Mouse (Mus musculus) embryonic facial prominence, embryonic 11.5 days (tissue): ENCODE data around the gene Stk39. TPM values are rescaled to one million over a fixed set of nuclear protein-coding genes. Genes with fewer than 3 reads are reported as not detected.

Experiments
- ATAC-seq: fragments of 200-750 bp; cut with Nextera tagmentation; replicated peaks from 2 replicates; pipeline ENCODE4 v1.8.0; 2017; ENCODE audit warnings: low read depth; ENCODE audit not compliant: insufficient number of reproducible peaks, low FRiP score, low TSS enrichment
- DNase-seq: peaks from one replicate; pipeline ENCODE4 v3.0.0-alpha.2; 2015; ENCODE audit warnings: low spot score
- H3K27ac ChIP-seq: fragments of 300-500 bp; sonication (generic); replicated peaks from 2 replicates; pipeline ENCODE4 v1.5.1; 2014; ENCODE audit warnings: mild to moderate bottlenecking, low read depth, low read length, control low read depth
- H3K27me3 ChIP-seq: fragments of 300-500 bp; sonication (generic); 2 replicates; pipeline ENCODE4 v1.6.1; 2014; ENCODE audit warnings: mild to moderate bottlenecking, low read length, moderate library complexity, mixed read lengths; ENCODE audit not compliant: control insufficient read depth, insufficient read depth
- H3K36me3 ChIP-seq: fragments of 300-500 bp; sonication (generic); replicated peaks from 2 replicates; pipeline ENCODE4 v1.6.1; 2014; ENCODE audit warnings: low read depth, mild to moderate bottlenecking, low read length, moderate library complexity, mixed read lengths; ENCODE audit not compliant: control insufficient read depth, insufficient read depth
- H3K4me1 ChIP-seq: fragments of 300-500 bp; sonication (generic); 2 replicates; pipeline ENCODE4 v1.6.1; 2014; ENCODE audit warnings: low read length, mixed read lengths; ENCODE audit not compliant: control insufficient read depth, insufficient read depth
- H3K4me2 ChIP-seq: fragments of 300-500 bp; sonication (generic); 2 replicates; pipeline ENCODE4 v1.6.1; 2014; ENCODE audit warnings: low read depth, mild to moderate bottlenecking, control low read depth, low read length, moderate library complexity
- H3K4me3 ChIP-seq: fragments of 300-500 bp; sonication (generic); 2 replicates; pipeline ENCODE4 v1.5.1; 2014; ENCODE audit warnings: low read depth, low read length, control low read depth
- H3K9ac ChIP-seq: fragments of 300-500 bp; sonication (generic); replicated peaks from 2 replicates; pipeline ENCODE4 v1.6.1; 2014; ENCODE audit warnings: mild to moderate bottlenecking, control low read depth, low read length
- H3K9me3 ChIP-seq: fragments of 300-500 bp; sonication (generic); replicated peaks from 2 replicates; pipeline ENCODE4 v1.6.1; 2016; ENCODE audit warnings: mild to moderate bottlenecking, low read length, inconsistent platforms, mixed read lengths; ENCODE audit not compliant: control insufficient read depth
- WGBS: fragments of 180-500 bp; shearing (Covaris S2); extraction: QIAGEN DNeasy Blood & Tissue Kit; methylation state at CpG from one replicate; pipeline ENCODE4 v1.1.7; 2014; 5-methylcytosine and 5-hydroxymethylcytosine counted together
- polyA plus RNA-seq: library from polyadenylated mRNA; unstranded; fragments of >200 nt; fragmentation: Nextera tagmentation; extraction: Ambion mirVana; gene quantifications from 2 replicates; pipeline ENCODE4 v1.2.1, GENCODE M21; 2014

The Stk39 gene
- polyA plus RNA-seq, 1 experiment from 2014 or later: 26.9 TPM

- H3K4me1 ChIP-seq: no peaks in the 10 kb centered on the region
- no peak for ATAC-seq
- no peak for DNase-seq
- no peaks in the 10 kb centered on the region for H3K27me3 ChIP-seq
- no peaks in the 10 kb centered on the region for H3K36me3 ChIP-seq
- no peak overlapping the region for H3K27ac ChIP-seq
- H3K9ac ChIP-seq: no peak overlapping the region
- 86% methylated on average over 4 of the region's 4 CpGs for WGBS
- H3K4me3 ChIP-seq: no peak overlapping the region
- H3K9me3 ChIP-seq: no peaks in the 10 kb centered on the region
- no peak overlapping the region for H3K4me2 ChIP-seq
Observed at GRCm38 (mm10) chr2:68429436-68429835, 42.6 kb downstream of the Stk39 start.

- H3K4me1 ChIP-seq: no peaks in the 10 kb centered on the region
- ATAC-seq (no peak), DNase-seq (no peak)
- H3K36me3 ChIP-seq: no peaks in the 10 kb centered on the region
- no peak overlapping the region for H3K4me2 ChIP-seq
- H3K4me3 ChIP-seq: no peak overlapping the region
- no peak overlapping the region for H3K9ac ChIP-seq
- H3K27ac ChIP-seq: no peak overlapping the region
- WGBS: 63% methylated on average over 5 of the region's 5 CpGs
- no peaks in the 10 kb centered on the region for H3K27me3 ChIP-seq
- no peaks in the 10 kb centered on the region for H3K9me3 ChIP-seq
Observed at GRCm38 (mm10) chr2:68426977-68427577, 45.0 kb downstream of the Stk39 start.

GRCm38 (mm10) chr2:68426074-68426473 is 46.0 kb downstream of the Stk39 start:
- ATAC-seq (no peak), DNase-seq (no peak)
- H3K9ac ChIP-seq: no peak overlapping the region
- H3K4me1 ChIP-seq: no peaks in the 10 kb centered on the region
- H3K4me2 ChIP-seq: no peak overlapping the region
- 91% methylated on average over 4 of the region's 4 CpGs for WGBS
- no peak overlapping the region for H3K4me3 ChIP-seq
- no peaks in the 10 kb centered on the region for H3K9me3 ChIP-seq
- H3K36me3 ChIP-seq: no peaks in the 10 kb centered on the region
- H3K27me3 ChIP-seq: no peaks in the 10 kb centered on the region
- H3K27ac ChIP-seq: no peak overlapping the region

GRCm38 (mm10) chr2:68421002-68421401 is 51.1 kb downstream of the Stk39 start:
- no peaks in the 10 kb centered on the region for H3K9me3 ChIP-seq

GRCm38 (mm10) chr2:68420223-68420622 is 51.8 kb downstream of the Stk39 start:
- DNase-seq (no peak), ATAC-seq (no peak)
- WGBS: 88% methylated on average over 6 of the region's 6 CpGs
- no peaks in the 10 kb centered on the region for H3K4me1 ChIP-seq
- H3K27ac ChIP-seq: no peak overlapping the region
- H3K36me3 ChIP-seq: no peaks in the 10 kb centered on the region
- no peaks in the 10 kb centered on the region for H3K9me3 ChIP-seq
- H3K4me2 ChIP-seq: no peak overlapping the region
- H3K4me3 ChIP-seq: no peak overlapping the region
- H3K9ac ChIP-seq: no peak overlapping the region
- H3K27me3 ChIP-seq: no peaks in the 10 kb centered on the region

More at GRCm38 (mm10) chr2:68421002-68421401, 51.1 kb downstream of the Stk39 start:
- Histone ChIP-seq H3K4me1 (no peaks in the 10 kb centered on the region), H3K27ac (no peak overlapping the region), H3K36me3 (no peaks in the 10 kb centered on the region), H3K27me3 (no peaks in the 10 kb centered on the region), H3K9ac (no peak overlapping the region), H3K4me2 (no peak overlapping the region), H3K4me3 (no peak overlapping the region)
- DNase-seq (no peak), ATAC-seq (no peak)
- WGBS: 85% methylated on average over 6 of the region's 6 CpGs

GRCm38 (mm10) chr2:68419746-68420145 is 52.3 kb downstream of the Stk39 start:
- H3K27ac ChIP-seq: no peak overlapping the region
- H3K4me2 ChIP-seq: no peak overlapping the region
- no peaks in the 10 kb centered on the region for H3K9me3 ChIP-seq
- H3K4me1 ChIP-seq: no peaks in the 10 kb centered on the region
- WGBS: 91% methylated on average over 7 of the region's 7 CpGs
- ATAC-seq (no peak), DNase-seq (no peak)
- H3K9ac ChIP-seq: no peak overlapping the region
- H3K4me3 ChIP-seq: no peak overlapping the region
- no peaks in the 10 kb centered on the region for H3K27me3 ChIP-seq
- H3K36me3 ChIP-seq: no peaks in the 10 kb centered on the region

GRCm38 (mm10) chr2:68419165-68419564 is 52.9 kb downstream of the Stk39 start:
- no peak for ATAC-seq

GRCm38 (mm10) chr2:68417081-68417480 is 55.0 kb downstream of the Stk39 start:
- Histone ChIP-seq H3K4me2 (no peak overlapping the region), H3K36me3 (no peaks in the 10 kb centered on the region), H3K4me1 (no peaks in the 10 kb centered on the region), H3K9me3 (no peaks in the 10 kb centered on the region), H3K9ac (no peak overlapping the region), H3K27ac (no peak overlapping the region), H3K4me3 (no peak overlapping the region), H3K27me3 (no peaks in the 10 kb centered on the region)
- WGBS: 91% methylated on average over 5 of the region's 5 CpGs
- DNase-seq: no peak
- ATAC-seq: no peak

More at GRCm38 (mm10) chr2:68419165-68419564, 52.9 kb downstream of the Stk39 start:
- DNase-seq: no peak
- no peak overlapping the region for H3K9ac ChIP-seq
- H3K27ac ChIP-seq: no peak overlapping the region
- no peaks in the 10 kb centered on the region for H3K36me3 ChIP-seq
- H3K9me3 ChIP-seq: no peaks in the 10 kb centered on the region
- H3K4me3 ChIP-seq: no peak overlapping the region
- no peak overlapping the region for H3K4me2 ChIP-seq
- WGBS: 88% methylated on average over 7 of the region's 7 CpGs
- H3K4me1 ChIP-seq: no peaks in the 10 kb centered on the region
- H3K27me3 ChIP-seq: no peaks in the 10 kb centered on the region
